ENCODE assay signal across 8 mouse cellular contexts in the genomic region with DNA sequence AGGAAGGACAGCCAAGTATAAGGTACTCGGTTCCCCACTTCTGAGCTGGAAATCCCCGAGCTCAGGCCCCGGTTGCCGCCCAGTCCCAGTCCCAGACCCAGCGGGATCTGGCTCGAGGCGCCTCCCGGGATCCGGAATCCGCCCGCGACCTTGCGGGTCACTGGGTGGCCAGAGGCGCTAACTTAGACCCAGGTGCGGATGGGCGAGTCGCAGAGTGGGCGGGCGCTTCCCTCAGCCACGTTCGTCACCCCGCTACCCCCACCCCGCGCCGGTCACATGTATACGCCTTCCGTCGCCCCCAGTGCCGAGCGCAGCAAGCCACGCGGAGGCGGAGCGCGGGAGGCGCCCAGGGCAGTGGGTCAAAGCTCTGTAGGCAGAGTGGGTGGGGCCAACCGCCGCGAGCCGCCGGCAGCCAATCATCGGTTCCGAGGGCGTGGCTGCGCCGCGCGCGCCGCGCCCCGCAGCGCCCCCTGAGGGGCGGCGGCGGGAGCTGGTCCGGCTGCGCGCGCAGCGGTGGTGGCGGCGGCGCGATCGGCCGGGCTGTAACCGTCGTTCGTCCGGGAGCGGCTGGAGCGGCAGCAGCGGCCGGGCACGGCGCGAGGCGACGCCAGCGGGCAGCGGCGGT. TPM values are rescaled to one million over a fixed set of nuclear protein-coding genes. Genes with fewer than 3 reads are reported as not detected.
A peak's percentile ranks its signal among the peaks of the same experiment; 100 is the strongest.
DNase-seq lines count a peak whose midpoint lies in the region; ATAC-seq and TF ChIP-seq lines count a peak whose summit lies in the region.

No protein-coding gene starts in this region.

- H3K27me3 ChIP-seq in embryonic facial prominence, embryonic 13.5 days = no peaks in the 10 kb centered on the region
- H3K27me3 ChIP-seq in limb, embryonic 14.5 days (ENCODE audit: control insufficient read depth, insufficient read depth, low read length) = no peaks in the 10 kb centered on the region
- no peaks in the 10 kb centered on the region for H3K27me3 ChIP-seq in midbrain, postnatal 0 days (ENCODE audit: insufficient read depth, low read length)

- WGBS in embryonic facial prominence, embryonic 13.5 days = under 1% methylated on average over 82 of the region's 83 CpGs
- WGBS in limb, embryonic 14.5 days = 0% methylated on average over 31 of the region's 83 CpGs
- under 1% methylated on average over 52 of the region's 83 CpGs for WGBS in midbrain, postnatal 0 days

- 0 out of 2 replicates have a peak, but pooled peaks have one; percentile 33 for TF ChIP-seq POLR2A in limb, embryonic 14.5 days (IDR thresholded peaks at IDR 0.05; ENCODE audit: borderline replicate concordance, extremely low read depth, insufficient read depth, insufficient read length)

- peak; percentile 93 for ATAC-seq in embryonic facial prominence, embryonic 13.5 days (ENCODE audit: insufficient number of reproducible peaks, insufficient read depth, low FRiP score, low TSS enrichment, low read depth)
- ATAC-seq in limb, embryonic 14.5 days (ENCODE audit: low FRiP score, low read depth) = peak; percentile 95
- ATAC-seq in midbrain, postnatal 0 days (ENCODE audit: low FRiP score) = peak; percentile 93

- peak overlapping the region; percentile 89 for H3K4me3 ChIP-seq in embryonic facial prominence, embryonic 13.5 days
- peak overlapping the region; percentile 94 for H3K4me3 ChIP-seq in limb, embryonic 14.5 days (replicated peaks; ENCODE audit: low read length)
- H3K4me3 ChIP-seq in midbrain, postnatal 0 days (ENCODE audit: low read depth, low read length) = peak overlapping the region; percentile 83

- peak overlapping the region; percentile 93 for H3K9ac ChIP-seq in embryonic facial prominence, embryonic 13.5 days
- H3K9ac ChIP-seq in limb, embryonic 14.5 days (ENCODE audit: low read depth, low read length, severe bottlenecking) = peak overlapping the region; percentile 88
- peak overlapping the region; percentile 70 for H3K9ac ChIP-seq in midbrain, postnatal 0 days (replicated peaks; ENCODE audit: low read length, poor library complexity, severe bottlenecking)

- no peaks in the 10 kb centered on the region for H3K9me3 ChIP-seq in embryonic facial prominence, embryonic 13.5 days
- no peaks in the 10 kb centered on the region for H3K9me3 ChIP-seq in limb, embryonic 14.5 days (ENCODE audit: control insufficient read depth, low read length)
- H3K9me3 ChIP-seq in midbrain, postnatal 0 days (ENCODE audit: low read length) = no peaks in the 10 kb centered on the region

- H3K36me3 ChIP-seq in embryonic facial prominence, embryonic 13.5 days = no peaks in the 10 kb centered on the region
- H3K36me3 ChIP-seq in limb, embryonic 14.5 days (ENCODE audit: control insufficient read depth, insufficient read depth, low read length) = no peaks in the 10 kb centered on the region
- no peaks in the 10 kb centered on the region for H3K36me3 ChIP-seq in midbrain, postnatal 0 days (ENCODE audit: insufficient read depth, low read length)

- DNase-seq in 3134 (ENCODE audit: extremely low read depth, insufficient read length, low spot score) = peak; percentile 98
- DNase-seq in adrenal gland, postnatal 36 days = peak; percentile 99
- peak; percentile 97 for DNase-seq in heart, adult 8-10 months (ENCODE audit: low spot score)
- DNase-seq in kidney, adult 9 months = peak; percentile 98
- DNase-seq in limb, embryonic 14.5 days (ENCODE audit: low spot score) = peak; percentile 96
- DNase-seq in midbrain, postnatal 0 days (ENCODE audit: low spot score) = peak; percentile 94
- DNase-seq in spleen, postnatal 14 days (ENCODE audit: low spot score in 2 of 2) = peak; percentile 93 to 94

- H3K4me1 ChIP-seq in embryonic facial prominence, embryonic 13.5 days = peaks cover 47% of the 10 kb centered on the region
- H3K4me1 ChIP-seq in limb, embryonic 14.5 days (ENCODE audit: control insufficient read depth, insufficient read depth, low read length) = peaks cover 48% of the 10 kb centered on the region
- H3K4me1 ChIP-seq in midbrain, postnatal 0 days (ENCODE audit: insufficient read depth, low read length) = peaks cover 5% of the 10 kb centered on the region; the same call in 1 of the 2 replicates

- peak overlapping the region; percentile 66 for H3K4me2 ChIP-seq in embryonic facial prominence, embryonic 13.5 days
- peak overlapping the region; percentile 84 for H3K4me2 ChIP-seq in limb, embryonic 14.5 days (replicated peaks; ENCODE audit: low read depth, low read length, severe bottlenecking)
- H3K4me2 ChIP-seq in midbrain, postnatal 0 days (ENCODE audit: low read depth, low read length, poor library complexity, severe bottlenecking) = peak overlapping the region; percentile 86

- peak overlapping the region; percentile 91 for H3K27ac ChIP-seq in embryonic facial prominence, embryonic 13.5 days
- H3K27ac ChIP-seq in limb, embryonic 14.5 days (replicated peaks; ENCODE audit: low read depth, low read length) = peak overlapping the region; percentile 91
- H3K27ac ChIP-seq in midbrain, postnatal 0 days (ENCODE audit: low read depth, low read length) = peak overlapping the region; percentile 84

- peak; percentile 46; the same call in 1 of the 2 replicates for TF ChIP-seq CTCF in midbrain, postnatal 0 days (IDR thresholded peaks at IDR 0.05)

RNA-seq across cellular contexts. Expression of gene Ptp4a2, which starts 8.8 kb away (rescaled TPM):
- 100 to 1,000 TPM; 311 to 416 TPM for total RNA-seq in adrenal gland, postnatal 36 days (2021)
- 318 and 325 TPM in 2 replicates for polyA plus RNA-seq in embryonic facial prominence, embryonic 13.5 days (2015; fragmentation: Nextera tagmentation; extraction: Ambion mirVana)
- 100 to 1,000 TPM; 196 to 239 (median 228) TPM for total RNA-seq in heart, adult 8-10 months (2022)
- 106 and 111 TPM in 2 replicates for polyA plus RNA-seq in limb, embryonic 14.5 days (2012; rRNA removed)
- 296 and 311 TPM in 2 replicates for polyA plus RNA-seq in limb, embryonic 14.5 days (2014; fragmentation: Nextera tagmentation; extraction: Ambion mirVana)
- total RNA-seq in midbrain, postnatal 0 days (2014; rRNA removed) = 94.0 and 117 TPM in 2 replicates
- polyA plus RNA-seq in midbrain, postnatal 0 days (2015; fragmentation: Nextera tagmentation; extraction: Ambion mirVana) = 202 and 245 TPM in 2 replicates

Comparison
In these comparisons a context has a peak if more than half of its experiments do, and no peak if none do; other contexts are left out.
1. Peak in every context shown above with its lines: DNase-seq, ATAC-seq, H3K4me3 ChIP-seq and H3K27ac ChIP-seq.